Mouse (Mus musculus) adrenal gland, adult 18-20 months (tissue): ENCODE data around the gene Dse. TPM values are rescaled to one million over a fixed set of nuclear protein-coding genes. Genes with fewer than 3 reads are reported as not detected.

Source experiments
- DNase-seq, 2 experiments: peaks; one replicate each; pipeline ENCODE4 v3.0.0; 2021 to 2022; ENCODE audit warnings: low spot score in 2 of 2
- total RNA-seq, 2 experiments: library from RNA; stranded (reverse); gene quantifications; 1 replicate in 1 of 2; 2 replicates in 1 of 2; pipeline ENCODE4 v1.2.3; 2021

Gene Dse
- total RNA-seq, 2 experiments from 2014 or later = 8.6 to 9.8 TPM

DNA sequence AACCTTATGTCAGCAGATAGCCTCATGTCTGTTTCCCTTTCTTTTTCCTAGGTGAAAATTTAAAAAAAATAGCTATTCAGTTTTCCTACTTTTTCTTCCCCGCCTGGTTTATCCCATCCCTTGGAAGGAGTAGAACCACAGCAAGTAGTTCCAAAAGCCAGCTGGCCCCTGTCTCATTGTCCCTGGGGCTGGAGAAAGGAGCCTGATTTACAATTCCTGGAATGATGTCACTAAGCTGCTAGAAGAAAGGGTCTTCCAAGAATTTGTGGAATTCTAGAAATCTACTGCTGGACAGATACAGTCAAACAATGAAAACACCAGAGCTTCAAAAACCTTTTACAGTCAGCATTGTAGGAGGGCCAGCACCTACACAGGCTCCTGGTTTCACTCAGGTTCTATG lies 6.8 kb downstream of the Dse start:
- DNase-seq = no peak

DNA sequence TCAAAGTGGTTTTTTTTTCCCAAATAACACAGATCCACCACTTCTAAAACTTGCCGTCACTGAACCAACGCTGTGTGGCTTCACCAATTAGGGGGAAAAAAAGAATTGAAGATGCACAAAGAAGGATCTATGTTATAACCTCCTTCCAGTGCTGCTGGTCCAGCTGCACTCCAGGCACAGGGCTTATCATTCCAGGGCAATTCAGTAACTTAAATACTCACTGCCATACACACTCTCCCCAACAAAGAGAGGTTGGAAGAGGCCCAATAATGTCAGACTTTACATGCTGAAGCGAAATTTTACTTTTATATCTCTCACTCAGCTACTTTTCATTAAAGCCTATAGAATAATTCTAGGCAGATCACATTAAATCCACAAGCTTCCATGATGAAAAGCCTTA lies 8.9 kb downstream of the Dse start:
- DNase-seq = no peak

DNA sequence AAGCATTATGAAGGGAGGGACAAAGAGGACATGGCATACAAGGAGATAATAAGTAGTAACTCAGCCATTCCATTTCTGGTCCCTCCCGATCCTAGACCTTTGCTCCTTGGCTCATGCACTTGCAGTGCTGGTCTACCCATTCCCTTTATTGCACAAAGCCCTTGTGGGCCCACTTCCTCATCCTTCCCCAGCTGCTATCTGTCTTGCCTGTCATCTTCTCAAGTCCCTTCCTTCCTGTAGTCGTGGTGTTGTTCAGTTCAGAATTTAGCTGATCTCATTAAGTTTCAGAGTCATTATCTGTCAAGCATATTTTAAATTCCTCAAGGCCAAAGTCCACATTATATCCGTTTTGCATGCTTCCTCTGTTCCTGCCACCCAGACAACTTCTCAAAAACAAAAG lies 9.5 kb downstream of the Dse start:
- DNase-seq = no peak

DNA sequence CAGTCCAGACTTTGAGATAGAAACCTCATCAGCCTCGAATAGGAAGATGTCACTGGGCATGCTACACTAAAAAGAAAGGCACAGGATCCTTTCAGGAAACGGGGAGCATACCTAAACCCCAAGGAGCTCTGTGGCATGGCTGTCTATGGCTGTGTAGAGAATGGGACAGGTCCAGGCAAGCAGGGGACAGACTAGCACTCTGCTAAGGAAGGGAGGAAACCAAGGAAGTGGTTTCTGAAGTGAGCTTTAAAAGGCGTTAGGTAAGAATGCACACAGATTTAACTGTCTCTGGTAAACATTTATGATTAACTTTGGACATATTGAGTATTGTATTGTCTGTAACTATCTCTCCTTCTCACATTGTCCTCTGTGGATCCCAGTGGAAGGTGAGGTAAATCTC lies 10.2 kb downstream of the Dse start:
- no peak for DNase-seq

DNA sequence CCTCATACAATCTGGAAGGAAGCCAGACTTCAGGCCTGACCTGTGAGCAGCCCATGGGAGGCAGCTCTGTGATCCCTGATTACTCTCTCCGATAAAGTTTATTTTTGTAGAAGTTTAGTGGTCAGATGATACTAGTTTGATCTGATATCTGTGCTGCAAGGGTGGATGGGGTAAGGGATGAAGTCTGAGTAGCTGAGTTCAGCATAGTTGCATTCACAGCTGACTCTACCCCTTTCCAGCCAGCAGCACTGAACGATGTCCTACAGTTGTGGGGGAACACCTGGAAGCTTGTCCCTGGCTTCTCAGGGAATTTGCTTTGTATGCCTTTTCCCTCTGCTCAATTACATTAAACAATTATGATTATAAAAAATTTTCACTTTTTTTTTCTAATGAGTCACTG lies 12.6 kb downstream of the Dse start:
- no peak for DNase-seq

DNA sequence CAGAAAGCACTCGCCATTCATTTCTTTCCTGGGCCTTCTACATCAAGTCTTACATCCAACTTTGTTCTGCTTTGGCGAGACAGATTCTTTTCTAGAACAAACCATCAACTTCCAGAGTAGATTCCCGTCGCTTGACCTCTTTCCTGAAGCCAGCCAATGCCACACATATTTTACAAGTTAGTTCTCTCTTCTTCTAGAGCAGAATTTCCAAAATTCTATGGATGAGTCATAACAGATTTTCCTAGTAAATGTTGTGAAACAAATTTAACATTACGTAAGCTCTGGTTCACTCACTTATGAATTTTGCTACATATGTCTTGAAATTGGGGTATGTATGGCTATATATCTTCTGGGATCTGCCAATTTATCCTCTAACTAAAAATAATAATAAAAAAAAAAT lies 13.0 kb downstream of the Dse start:
- no peak for DNase-seq

DNA sequence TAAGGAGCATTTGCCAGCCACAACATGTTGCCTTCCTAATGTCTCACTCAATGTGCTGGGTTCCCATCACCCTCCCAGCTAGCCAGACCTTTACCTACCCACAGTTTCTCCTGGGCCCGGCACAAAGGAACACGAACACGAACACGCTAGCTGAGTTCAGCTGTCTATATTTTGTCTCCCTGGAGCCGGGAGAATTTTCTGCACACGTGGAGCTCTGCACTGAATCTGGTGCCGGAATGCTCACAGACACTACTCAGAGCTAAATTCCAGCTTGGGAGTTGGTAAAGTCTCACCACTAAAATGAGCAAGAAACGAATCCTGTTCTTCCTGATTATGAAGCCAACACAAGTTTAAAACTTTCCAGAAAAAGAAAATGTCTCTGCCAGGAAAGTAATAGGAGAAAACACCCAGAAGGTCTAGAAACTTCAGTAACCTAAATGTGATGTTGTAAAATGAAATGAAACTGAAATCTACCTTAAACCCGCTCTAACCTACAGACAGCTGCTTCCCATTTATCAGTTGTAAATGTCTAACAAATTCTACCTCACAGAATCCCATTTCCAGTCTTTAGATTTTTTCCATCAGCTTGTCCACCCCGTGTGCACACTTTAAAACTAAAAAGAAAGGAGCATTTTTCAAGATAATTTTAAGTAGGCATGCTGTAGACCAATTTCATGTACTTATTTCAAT lies 20.8 kb downstream of the Dse start:
- DNase-seq = no peak

DNA sequence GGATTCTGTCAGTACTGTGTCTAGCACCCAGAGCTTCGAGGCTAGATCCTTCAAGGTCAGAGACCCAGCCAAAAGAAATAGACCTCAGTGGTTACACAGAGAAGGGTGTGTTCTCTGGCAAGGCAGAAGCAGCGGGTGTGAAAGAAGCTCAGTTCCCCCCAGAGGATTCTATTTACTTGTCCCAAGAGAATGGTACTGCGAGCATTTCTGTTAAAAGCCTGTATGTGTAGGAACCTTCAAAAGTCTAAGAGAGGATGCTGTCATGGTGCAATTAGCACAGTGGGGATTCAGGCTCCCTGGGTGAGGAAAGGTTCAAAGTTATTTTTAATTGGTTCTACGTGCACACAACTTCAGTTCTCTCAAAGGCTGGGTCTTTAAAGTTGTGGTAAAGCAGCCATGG lies 22.0 kb downstream of the Dse start:
- no peak for DNase-seq

DNA sequence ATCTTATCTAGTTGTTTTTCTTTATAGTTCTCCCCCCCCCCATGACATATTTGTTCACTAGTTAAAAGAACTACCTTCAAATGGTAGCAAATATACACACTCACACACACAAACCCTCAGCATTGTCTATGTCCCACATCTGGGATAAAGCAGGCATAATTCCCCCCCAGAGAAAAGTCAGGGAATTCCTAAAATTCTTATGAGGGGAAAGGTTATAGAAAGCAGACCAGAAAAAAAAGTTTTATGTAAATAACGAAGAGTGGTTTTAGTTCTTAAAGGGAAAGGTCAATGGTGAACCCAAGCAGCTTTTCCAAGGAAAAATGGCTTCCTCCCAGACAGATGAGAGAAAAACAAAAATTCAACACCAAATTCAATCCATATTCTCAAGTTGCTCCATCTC lies 22.6 kb downstream of the Dse start:
- DNase-seq = no peak

DNA sequence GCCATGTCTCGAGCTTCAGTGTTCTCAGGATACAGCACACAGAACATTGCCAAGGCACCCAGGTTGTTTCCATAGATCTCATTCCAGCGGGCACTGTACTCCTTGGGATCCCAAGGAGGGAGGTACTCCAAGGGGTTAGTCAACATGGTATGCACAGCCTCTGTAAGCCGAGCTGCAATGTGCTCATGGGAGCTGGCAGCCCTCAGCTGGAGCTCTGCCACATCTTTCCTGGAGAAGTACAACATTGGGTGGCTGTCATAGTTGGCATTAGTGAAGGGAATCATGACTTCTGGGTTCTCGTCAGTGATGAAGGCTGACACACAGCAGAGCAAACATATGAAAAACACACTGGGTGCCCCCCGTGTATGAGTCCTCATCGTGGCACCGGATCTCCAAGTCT lies 23.8 kb downstream of the Dse start:
- no peak for DNase-seq

DNA sequence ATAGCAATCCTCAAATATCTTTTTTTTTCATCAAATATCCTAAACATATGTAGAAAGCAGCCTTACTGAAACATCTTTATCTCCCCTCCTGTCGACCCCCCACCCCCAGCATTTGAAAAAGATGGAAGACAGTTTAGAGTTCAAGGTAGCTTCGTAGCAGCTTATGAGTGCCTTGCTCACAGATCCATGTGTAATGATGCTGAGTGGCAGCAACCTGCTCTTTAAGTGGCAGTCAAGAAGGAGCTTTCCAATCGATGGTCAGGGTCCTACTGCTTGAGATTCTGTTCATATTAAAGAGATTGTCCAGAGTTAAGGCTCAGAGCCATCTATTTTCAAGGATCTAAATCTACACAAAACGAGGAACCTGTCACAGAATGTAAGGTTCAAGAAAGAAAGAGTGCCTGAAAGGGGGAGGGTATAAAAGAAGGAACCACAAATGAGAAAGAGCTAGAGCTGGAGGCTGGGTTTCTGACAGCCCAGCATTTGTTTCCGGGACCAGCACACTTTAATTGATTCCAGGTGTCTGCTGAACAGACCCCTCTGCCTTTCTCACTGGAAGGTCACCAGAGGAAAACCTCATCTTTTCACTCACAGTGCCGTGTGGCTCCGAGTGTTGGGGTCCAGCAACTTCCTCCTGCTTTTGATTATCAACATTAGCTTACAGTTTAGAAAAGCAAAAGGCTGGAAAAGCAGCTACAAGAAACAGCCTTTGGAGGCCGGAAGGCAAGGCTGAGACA lies 31.5 kb downstream of the Dse start:
- no peak for DNase-seq

DNA sequence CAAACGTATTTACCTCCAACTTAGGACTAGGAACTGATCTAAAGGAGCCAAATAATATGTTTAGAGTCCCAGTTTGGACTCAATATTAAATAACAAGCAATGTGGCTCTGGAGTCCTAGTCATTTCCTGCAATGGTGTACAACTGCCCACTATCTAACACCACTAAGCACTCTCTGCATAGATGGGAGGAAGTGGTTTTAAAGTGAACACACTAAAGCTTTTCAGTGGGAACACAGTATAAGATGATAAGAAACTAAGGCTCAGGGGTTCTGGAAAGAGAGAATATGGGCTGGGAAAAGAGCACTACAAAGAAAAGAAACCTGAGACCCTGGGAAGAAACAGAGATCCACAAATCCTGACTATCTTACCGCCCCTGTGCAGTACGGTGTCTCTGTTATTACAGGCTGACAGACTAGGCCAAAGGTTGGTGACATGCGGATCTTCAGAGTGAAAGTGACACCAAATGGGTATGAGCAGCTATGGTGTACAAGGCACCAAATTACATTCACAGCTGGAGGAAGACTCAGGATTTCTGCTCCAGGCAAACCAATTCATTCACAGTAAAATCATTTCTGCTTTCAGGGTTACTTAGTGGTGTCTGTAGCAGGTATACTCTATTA lies 34.7 kb downstream of the Dse start:
- no peak for DNase-seq

DNA sequence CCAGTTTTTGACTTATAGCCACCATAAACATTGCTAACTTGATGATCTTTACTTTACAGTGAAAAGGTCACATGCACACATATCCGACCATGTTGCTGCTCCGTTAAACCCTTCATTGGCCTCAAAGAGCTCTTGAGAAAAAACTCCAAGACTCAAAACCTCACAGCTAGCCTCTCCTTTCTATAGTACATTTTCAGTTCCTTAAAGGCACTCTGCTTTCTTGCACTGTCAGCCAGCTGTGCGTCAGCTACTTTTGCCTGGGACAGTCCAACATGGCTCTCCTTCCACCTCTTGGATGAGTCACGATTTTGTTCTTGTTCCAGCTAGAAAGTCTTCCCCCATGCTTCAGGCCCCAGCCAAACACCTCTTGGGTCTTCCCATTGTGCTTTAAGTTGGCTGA lies 35.9 kb downstream of the Dse start:
- no peak for DNase-seq

DNA sequence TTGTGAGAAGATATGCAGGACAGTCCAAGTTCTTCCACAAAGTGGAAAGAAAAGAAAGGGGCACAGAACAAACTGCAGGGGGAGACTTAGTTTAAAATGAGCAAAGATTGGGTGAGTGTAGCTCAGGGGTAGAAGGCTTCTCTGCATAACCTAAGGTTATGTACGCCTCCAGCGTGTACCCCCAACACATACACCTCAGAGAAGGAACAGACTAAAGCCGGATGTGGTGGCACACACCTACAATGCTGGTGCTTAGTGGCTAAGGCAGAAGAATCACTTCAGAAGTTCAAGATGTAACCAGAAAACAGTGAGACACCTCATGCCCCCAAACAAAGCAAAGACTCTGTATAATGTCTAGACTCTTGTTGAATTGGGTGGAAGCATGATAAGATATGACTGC lies 36.3 kb downstream of the Dse start:
- DNase-seq = no peak

DNA sequence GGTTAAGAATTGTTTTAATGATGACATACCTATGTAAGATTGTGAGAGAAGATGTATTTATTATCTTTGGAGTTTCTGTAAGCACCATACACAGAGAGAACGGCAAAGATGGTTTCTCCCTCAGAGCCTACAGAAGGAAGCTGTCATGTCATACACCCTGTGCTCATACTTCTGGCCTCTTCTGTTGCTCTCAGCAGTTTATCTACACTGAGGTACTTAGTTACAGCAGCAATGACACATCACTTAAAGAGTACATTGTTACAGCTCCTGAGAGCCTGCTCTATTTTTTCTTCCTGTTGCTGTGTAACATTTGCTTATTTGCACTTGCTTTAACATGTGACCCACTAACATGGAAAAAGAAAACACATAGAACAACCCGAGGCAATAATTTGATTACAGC lies 40.5 kb downstream of the Dse start:
- DNase-seq = no peak

DNA sequence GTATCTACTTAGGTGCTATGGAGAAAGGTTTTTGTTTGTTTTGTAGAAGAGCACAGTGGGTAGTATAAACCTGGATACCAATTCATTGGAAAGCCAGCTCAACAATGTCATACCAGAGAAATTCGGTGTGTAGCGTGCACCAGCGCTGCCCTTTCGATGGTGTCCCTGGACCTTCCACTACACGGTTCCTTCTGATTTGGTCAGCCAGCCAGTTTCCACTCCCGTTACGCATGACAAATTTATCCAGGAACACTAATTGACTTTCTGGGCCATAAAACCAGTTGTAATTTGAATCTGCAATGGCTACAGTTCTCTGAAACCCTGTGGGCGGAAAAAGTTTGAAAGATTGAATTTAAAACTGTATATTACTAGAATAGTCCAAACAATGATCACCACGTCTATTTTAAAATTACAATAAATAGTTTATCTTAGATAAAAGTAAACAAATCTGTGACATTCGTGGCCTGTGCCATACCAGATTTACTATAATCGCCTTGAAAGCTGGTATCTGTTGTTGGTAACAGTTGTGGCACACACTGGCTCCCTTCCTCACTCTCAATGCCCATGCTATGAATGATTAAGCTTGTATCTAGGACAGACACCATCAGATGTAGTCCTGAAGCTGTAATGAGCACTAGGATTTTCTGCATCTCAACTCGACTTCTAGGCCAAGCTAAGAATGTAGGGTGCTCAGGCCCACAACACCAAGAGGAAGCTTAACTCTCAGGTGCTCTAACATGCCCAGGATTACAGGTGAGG lies 51.5 kb downstream of the Dse start:
- no peak for DNase-seq

DNA sequence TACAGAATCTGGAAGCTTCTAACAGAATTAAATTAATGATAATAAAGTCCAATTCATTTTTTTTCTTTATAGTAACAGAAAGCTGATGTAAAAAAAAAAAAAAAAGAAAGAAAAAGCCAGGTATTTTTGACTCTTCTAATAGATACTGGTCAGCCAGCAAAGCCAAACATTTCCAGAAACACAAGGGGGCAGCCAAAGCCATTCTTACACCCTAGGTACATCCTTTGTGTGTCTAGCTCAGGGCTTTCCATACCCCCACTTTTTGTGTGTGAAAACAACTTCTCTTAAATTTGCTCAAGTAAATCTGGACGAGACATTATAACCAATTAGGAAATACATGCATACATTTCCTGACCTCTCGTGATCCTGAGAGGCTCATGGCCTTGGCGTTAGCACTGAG lies 55.7 kb downstream of the Dse start:
- no peak for DNase-seq

DNA sequence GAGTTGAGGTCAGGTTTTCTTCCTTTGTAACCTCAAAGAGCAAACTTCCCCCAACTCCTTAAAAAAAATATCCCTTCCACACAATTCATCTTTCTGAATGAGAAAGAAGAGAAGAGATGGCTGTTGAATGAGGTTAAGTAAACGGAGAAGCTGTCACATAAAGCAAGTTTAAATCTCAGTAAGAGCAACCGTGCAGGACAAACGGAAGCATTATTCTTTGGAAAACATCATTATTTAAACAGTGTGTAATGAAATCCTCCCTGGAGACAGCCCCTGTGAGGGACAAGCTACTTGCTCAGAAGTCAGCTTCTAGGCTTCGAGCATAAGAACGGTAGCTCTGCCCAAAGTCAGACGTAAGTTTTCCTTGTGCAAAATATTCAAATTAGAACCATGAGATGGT lies 57.1 kb downstream of the Dse start:
- DNase-seq = no peak

DNA sequence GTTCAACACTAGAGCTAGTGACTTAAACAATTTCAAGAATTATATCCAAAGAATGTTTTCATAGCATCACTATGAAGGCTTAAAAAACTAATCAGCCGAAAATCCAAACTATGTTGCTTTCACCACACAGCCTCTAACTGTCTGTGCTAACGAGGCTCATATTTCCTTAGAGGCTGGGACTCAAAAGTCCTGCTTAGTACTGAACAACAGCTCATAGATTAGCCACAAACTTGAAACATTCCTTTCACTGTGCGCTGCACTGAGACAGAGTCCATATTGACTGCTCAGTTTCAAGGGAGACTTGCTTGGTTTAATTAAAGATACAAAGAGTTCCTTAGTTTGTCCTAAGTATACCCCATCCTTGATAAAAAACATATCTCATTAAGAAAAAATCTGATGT lies 57.7 kb downstream of the Dse start:
- no peak for DNase-seq

DNA sequence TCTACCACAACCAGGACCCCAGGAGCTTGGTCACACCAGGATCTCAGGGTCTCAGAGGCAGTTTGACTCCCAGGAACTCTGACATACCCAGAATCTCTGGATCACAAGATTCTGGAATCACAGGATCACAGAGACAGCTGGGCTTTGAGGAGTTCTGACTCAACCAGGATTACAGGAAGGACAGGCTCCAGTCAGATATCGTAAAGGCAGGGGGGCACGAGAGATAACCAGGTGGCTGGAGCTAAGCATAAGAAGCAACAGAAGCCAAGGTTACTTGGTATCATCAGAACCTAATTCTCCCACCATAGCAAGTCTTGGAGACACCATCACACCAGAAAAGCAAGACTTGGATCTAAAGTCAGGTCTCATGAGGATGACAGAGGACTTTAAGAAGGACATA lies 65.8 kb downstream of the Dse start:
- DNase-seq = no peak

DNA sequence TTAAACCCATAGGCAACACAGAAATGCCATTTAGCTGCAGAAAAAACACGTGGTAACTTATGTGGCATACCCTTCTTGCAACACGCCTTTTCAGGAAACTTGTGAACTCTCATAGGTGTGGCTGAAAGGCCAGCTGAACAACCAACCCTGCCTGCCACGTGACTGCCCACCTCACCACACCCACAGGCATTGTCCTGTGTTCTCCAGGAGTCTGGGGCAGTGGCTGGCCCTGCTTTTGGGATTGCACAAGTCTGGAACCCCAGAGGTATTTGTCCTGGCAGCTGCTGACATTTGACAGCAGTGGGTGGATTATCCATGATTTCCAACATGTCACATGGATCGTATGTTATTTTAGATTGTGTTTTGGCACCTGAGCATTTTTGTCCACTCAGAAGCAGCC lies 67.7 kb downstream of the Dse start:
- no peak for DNase-seq

DNA sequence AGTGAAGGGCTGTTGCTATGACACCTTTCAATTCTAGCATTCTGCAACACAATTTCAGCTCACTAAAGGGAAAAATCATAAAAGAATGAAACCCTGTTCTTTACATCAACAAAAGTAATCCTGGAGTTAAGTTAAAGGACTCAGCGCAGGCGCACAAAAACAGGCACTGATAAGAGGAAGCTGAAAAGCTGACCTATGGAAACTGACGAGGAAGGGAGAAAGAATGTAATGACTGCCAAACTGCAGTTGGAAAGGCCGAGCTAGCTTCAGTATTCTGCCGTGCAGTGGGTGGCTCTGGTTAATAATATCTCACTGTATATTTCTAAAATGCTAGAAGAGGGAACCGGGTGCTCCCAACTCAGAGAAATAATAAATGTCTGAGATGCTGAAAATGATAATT lies 69.5 kb downstream of the Dse start:
- DNase-seq = no peak
